Mouse (Mus musculus) cortical plate, adult 2 months (tissue): ENCODE results near the gene Zfp365. TPM values are rescaled to one million over a fixed set of nuclear protein-coding genes. Genes with fewer than 3 reads are reported as not detected.

Experiments
- H3K27ac ChIP-seq: fragments of 200-500 bp; 2 replicates; pipeline ENCODE4 v1.5.1; 2012; ENCODE audit warnings: low read length, control low read depth, inconsistent platforms; ENCODE audit not compliant: insufficient read depth
- H3K4me1 ChIP-seq: fragments of 200-500 bp; 2 replicates; pipeline ENCODE4 v1.6.1; 2011; ENCODE audit warnings: low read length; ENCODE audit not compliant: control insufficient read depth, insufficient read depth
- H3K4me3 ChIP-seq: fragments of 200-500 bp; 2 replicates; pipeline ENCODE4 v1.5.1; 2011; ENCODE audit warnings: mild to moderate bottlenecking, low read length, control low read depth; ENCODE audit not compliant: insufficient read depth
- CTCF ChIP-seq: fragments of 200-500 bp; IDR thresholded peaks from 2 replicates; pipeline ENCODE4 v1.5.1; 2011; ENCODE audit warnings: mild to moderate bottlenecking, control low read depth, low read length; ENCODE audit not compliant: insufficient read depth; ENCODE audit errors: extremely low read depth
- POLR2A ChIP-seq: fragments of 200-500 bp; IDR thresholded peaks from 2 replicates; pipeline ENCODE4 v1.6.1; 2011; ENCODE audit warnings: mild to moderate bottlenecking, low read length, control low read depth; ENCODE audit not compliant: insufficient read depth; ENCODE audit errors: extremely low read depth
- polyA plus RNA-seq: library from polyadenylated mRNA; depleted of rRNA; stranded (reverse); fragments of >200 nt; gene quantifications from 2 replicates; pipeline ENCODE4 v1.2.3, GENCODE M21; 2012; rRNA removed

Zfp365 gene
- polyA plus RNA-seq, result 315 and 333 TPM in 2 replicates

DNA sequence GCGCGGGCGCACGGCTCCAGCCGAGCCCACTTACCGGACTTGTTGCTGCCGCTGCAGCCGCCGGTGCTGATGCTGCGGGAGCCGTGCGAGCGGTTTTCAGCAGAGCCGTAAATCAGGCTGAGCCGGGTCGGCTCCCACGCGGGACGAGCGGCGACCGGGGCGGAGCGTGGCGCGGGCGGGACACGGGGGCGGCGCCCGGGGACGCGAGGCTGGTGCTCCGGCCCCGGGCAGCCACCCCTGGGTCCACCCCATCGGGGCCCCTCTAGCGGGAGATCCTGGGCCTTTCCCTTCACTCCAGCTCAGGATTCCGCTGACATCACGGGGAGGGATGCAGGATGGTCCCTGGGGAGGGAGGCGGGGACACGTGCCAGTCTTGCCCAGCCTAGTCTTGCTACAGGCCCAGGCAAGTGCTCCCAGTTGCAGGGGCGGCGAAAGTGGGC, at the start of gene Zfp365:
Gene Zfp365 (minus strand): TSS at position 326 of the 440 bp plus-strand sequence.
- Histone ChIP-seq H3K27ac (peak within 1 kb of the TSS; percentile 96), H3K4me3 (peak within 1 kb of the TSS; percentile 76), H3K4me1 (peaks cover 2% of the 10 kb centered on the region)
- TF ChIP-seq POLR2A (peak; percentile 53; the same call in 1 of the 2 replicates), CTCF (no peak)

DNA sequence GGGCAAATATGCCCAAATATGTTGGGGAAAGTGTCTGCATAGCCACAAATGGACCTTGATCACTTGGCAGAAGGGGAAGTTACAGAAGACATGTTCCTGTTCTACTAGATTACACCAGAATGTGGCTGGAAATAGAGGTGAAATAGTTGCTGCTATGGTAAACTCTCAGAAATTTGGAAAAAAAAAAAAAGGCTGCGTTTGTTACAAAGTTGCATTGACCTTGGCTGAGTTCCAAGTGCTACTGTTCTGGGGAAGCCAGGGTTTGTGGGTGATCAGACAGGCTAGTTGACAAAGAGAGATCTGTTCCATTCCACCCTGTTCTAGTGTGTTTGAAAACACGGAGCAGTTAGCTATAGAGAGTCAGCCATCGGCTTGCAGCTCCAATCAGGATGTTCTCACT, 47.5 kb upstream of the Zfp365 start:
- Histone ChIP-seq H3K4me3 (no peak overlapping the region), H3K4me1 (no peaks in the 10 kb centered on the region), H3K27ac (no peak overlapping the region)
- TF ChIP-seq POLR2A, result no peak
- no peak for TF ChIP-seq CTCF

DNA sequence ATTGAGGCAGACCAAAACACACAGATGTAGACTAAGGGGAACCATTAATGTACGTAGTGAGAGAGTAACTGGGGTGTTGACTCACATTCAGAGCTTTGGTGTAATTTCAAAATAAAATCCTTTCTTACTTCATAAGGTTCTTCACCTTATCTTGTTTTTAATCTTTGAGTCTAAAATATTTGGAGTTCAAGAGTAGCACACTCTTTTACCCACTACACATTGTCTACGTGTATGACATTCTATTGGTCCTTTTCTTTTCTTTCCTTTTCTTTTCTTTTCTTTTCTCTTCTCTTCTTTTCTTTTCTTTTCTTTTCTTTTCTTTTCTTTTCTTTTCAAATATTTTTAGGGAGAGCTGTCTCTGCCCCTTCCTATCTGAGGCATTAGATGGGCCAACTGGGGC, 43.5 kb upstream of the Zfp365 start:
- no peaks in the 10 kb centered on the region for H3K4me1 ChIP-seq
- H3K4me3 ChIP-seq, result no peak overlapping the region
- TF ChIP-seq CTCF (no peak), POLR2A (no peak)
- no peak overlapping the region for H3K27ac ChIP-seq

DNA sequence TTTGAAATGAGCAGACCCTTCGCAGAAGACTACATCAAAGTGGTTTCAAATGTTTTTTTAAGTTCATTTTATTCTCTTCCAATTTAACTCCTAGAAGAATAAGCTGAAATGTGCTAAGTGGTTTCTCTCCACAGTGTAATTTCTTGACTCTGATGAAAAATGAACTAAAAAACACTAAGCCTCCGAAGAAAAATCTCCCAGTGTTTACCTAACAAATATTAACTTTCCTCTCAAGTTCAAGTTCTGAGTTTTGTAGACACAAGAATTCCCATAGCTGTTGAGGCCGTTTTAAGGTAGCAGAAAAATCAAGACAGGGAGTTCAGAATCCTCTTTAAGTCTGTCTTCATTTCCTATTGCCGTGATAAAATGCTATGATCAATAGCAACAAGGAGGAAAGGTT, 39.2 kb upstream of the Zfp365 start:
- no peak for TF ChIP-seq POLR2A
- no peak for TF ChIP-seq CTCF

DNA sequence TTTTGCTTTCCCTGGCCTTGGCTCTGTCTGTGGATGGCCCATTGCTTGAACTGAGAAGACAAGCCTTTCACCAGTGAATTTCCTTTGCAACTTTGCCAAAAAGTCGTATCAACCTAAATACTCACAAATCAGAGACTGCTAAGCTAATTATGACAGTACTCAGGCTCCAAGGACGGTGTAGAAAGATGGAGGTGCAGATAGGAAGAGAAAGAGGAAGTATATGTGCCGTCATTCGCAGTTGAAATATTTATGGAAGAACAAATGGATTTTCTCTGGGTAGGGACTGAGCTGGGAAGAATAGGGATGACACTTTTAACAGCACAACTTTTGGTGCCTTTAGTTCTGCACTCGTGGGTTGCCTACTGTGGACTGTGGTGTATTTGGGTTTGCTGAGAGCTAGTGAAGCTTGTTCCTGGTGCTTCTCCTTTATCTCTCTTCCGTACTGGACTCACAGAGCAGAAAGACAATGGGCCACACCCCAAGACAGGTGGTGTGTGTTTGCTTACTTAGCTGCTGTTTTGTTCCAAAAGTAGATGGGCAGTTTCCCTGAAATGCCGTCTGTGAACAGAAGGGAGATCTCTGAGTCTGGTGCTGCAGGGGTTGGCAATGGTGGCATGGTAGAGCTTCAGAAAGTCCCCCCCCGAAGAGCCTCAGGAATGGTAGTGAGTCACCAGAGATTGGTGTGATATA, 37.7 kb upstream of the Zfp365 start:
- H3K4me1 ChIP-seq, result no peaks in the 10 kb centered on the region
- TF ChIP-seq POLR2A, result no peak
- no peak for TF ChIP-seq CTCF
- H3K4me3 ChIP-seq, result no peak overlapping the region

More for the DNA sequence above, 39.2 kb upstream of the Zfp365 start:
- Histone ChIP-seq H3K4me1 (no peaks in the 10 kb centered on the region), H3K4me3 (no peak overlapping the region), H3K27ac (no peak overlapping the region)

DNA sequence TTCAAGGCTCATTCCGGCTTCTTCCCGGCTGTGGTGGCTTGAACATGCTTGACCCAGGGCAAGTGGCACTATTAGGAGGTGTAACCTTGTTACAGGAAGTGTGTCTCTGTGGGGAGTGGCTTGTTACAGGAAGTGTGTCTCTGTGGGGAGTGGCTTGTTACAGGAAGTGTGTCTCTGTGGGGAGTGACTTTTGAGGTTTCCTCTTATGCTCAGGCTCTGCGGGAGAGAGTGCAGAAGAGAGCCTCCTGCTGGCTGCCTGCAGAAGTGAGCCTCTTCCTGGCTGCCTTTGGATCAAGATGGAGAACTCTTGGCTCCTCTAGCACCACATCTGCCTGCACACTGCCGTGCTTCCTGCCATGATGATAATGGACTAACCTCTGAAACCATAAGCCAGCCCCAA, 31.1 kb upstream of the Zfp365 start:
- no peak overlapping the region for H3K4me3 ChIP-seq

More for the DNA sequence above, 37.7 kb upstream of the Zfp365 start:
- no peak overlapping the region for H3K27ac ChIP-seq

DNA sequence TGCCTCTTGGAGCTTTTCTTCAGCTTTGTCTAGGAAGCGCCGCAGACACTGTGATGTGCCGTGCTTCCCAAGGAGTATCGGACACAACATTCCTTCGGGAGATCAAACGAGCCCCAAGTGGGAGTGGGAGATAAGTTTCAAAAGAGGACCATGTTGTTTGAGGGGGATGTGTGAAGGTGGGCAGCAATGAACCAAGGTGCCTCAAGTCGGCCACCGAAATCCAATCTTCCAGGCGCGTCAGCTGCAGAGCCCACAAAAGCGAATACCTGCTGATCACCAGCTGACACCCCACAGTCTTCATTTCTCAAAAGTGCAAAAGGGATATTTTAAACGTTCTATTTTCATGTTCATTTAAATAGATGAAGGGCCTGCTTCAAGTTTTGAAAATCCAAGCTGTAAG, 27.1 kb upstream of the Zfp365 start:
- Histone ChIP-seq H3K4me1 (no peaks in the 10 kb centered on the region), H3K4me3 (no peak overlapping the region), H3K27ac (no peak overlapping the region)
- TF ChIP-seq CTCF, result no peak
- no peak for TF ChIP-seq POLR2A

More for the DNA sequence above, 31.1 kb upstream of the Zfp365 start:
- H3K27ac ChIP-seq, result no peak overlapping the region
- H3K4me1 ChIP-seq, result no peaks in the 10 kb centered on the region
- no peak for TF ChIP-seq POLR2A
- no peak for TF ChIP-seq CTCF

DNA sequence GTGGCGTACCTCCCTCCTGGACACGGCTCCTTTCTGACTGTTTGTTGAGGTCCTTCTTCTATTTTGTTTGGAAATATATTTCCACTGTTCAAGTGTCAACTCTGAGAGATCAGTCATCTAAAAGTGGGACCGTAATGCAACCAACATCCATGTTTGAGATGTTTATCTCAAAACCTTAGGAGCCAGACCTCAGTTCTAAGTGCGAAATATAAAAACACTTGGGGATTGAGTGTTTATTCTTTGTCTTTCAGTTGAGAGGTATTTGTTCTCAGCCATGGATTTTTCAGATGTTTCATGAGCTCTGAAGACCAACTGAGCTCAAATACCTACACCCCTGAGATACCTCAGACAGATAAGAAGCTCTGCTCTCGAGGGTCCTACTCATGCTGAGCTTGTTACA, 25.3 kb upstream of the Zfp365 start:
- no peak overlapping the region for H3K27ac ChIP-seq
- no peak for TF ChIP-seq POLR2A
- TF ChIP-seq CTCF, result no peak

DNA sequence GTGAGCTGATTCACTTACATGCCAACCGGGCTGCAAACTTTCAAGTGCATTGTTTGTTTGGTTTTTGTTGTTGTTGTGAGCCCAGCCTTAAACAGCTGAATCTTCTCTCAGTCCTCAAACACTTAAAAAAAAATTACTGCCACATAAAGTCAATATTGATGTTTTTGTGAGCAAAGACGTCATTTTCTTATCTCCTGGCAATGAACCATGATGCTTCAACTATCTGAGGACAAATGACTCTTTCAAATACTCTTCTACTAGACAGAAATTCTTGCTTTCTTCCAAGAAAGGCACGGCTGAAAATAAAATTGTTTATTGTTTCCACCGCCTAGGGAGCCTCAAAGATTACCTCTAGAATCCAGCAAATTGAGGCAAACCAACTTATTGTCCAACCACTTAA, 24.5 kb upstream of the Zfp365 start:
- Histone ChIP-seq H3K27ac (no peak overlapping the region), H3K4me1 (peaks cover 2% of the 10 kb centered on the region; the same call in 1 of the 2 replicates), H3K4me3 (no peak overlapping the region)
- TF ChIP-seq CTCF (no peak), POLR2A (no peak)

More for the DNA sequence above, 25.3 kb upstream of the Zfp365 start:
- Histone ChIP-seq H3K4me3 (no peak overlapping the region), H3K4me1 (peaks cover 2% of the 10 kb centered on the region; the same call in 1 of the 2 replicates)

DNA sequence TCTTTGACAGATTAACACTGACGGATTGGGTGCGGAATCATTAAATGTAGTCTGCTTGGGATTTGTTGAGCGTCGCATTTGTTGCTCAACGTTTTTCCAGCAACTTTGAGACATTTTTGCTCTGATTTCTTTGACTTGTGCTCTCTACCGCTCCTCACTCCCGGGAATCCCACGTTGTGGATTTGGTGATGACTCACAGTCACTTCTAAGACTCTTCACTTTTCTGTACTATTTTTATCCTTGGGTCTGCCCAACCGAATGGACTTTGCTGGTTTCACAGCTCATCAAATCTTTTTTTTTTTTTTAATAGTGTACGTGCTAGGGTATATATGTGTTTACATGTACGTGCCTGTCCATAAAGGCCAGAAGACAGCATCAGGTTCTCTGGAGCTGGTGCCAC, 20.3 kb upstream of the Zfp365 start:
- Histone ChIP-seq H3K4me3 (no peak overlapping the region), H3K4me1 (peaks cover 2% of the 10 kb centered on the region; the same call in 1 of the 2 replicates), H3K27ac (no peak overlapping the region)
- TF ChIP-seq CTCF (no peak), POLR2A (no peak)
